Mouse (Mus musculus): Measurements from ENCODE around the gene Lyplal1. TPM values are rescaled to one million over a fixed set of nuclear protein-coding genes. Genes with fewer than 3 reads are reported as not detected.

Gene Lyplal1
- total RNA-seq (2021): 10 to 100 TPM; 22.4 to 27.9 TPM
- long read RNA-seq, experiment 1, transcript Lyplal1-201 (5 exons, 1,578 nt): major isoform, 45 of 49 reads
- long read RNA-seq, experiment 1, partial matches to known transcripts: 0 of 49 reads
- long read RNA-seq, experiment 1, other reads (novel, unspliced or antisense): 4 of 49 reads
- long read RNA-seq, experiment 2, transcript Lyplal1-201 (5 exons, 1,578 nt): major isoform, 9 of 14 reads
- long read RNA-seq, experiment 2, partial matches to known transcripts: 1 of 14 reads
- long read RNA-seq, experiment 2, other reads (novel, unspliced or antisense): 3 of 14 reads

- peak; percentile 96 to 98 for DNase-seq
These were observed at the start of gene Lyplal1 for GRCm38 (mm10) chr1:186116701-186117488. Gene Lyplal1 (minus strand): TSS chr1:186117310.

GRCm38 (mm10) chr1:186163616-186164015, 46.5 kb upstream of the Lyplal1 start:
- DNase-seq: no peak

GRCm38 (mm10) chr1:186163206-186163605, 46.1 kb upstream of the Lyplal1 start:
- DNase-seq: no peak

- DNase-seq: no peak
These were observed 33.3 kb upstream of the Lyplal1 start for GRCm38 (mm10) chr1:186150376-186150775.

- no peak for DNase-seq
These were observed 28.3 kb upstream of the Lyplal1 start for GRCm38 (mm10) chr1:186145444-186145843.

GRCm38 (mm10) chr1:186140191-186140590, 23.1 kb upstream of the Lyplal1 start:
- DNase-seq: no peak

- no peak for DNase-seq
These were observed 20.8 kb upstream of the Lyplal1 start for GRCm38 (mm10) chr1:186137873-186138272.

- no peak for DNase-seq
These were observed 19.7 kb upstream of the Lyplal1 start for GRCm38 (mm10) chr1:186136636-186137380.

- no peak for DNase-seq
These were observed 14.4 kb upstream of the Lyplal1 start for GRCm38 (mm10) chr1:186131465-186131864.

GRCm38 (mm10) chr1:186128940-186129339, 11.8 kb upstream of the Lyplal1 start:
- no peak for DNase-seq

- DNase-seq: no peak
These were observed 9.3 kb upstream of the Lyplal1 start for GRCm38 (mm10) chr1:186126313-186126862.

- no peak for DNase-seq
These were observed 6.6 kb upstream of the Lyplal1 start for GRCm38 (mm10) chr1:186123690-186124089.

GRCm38 (mm10) chr1:186119856-186120255, 2.7 kb upstream of the Lyplal1 start:
- peak in 1 of 2 experiments; percentile 8 for DNase-seq

GRCm38 (mm10) chr1:186116086-186116600, 967 bp downstream of the Lyplal1 start:
- DNase-seq: no peak

GRCm38 (mm10) chr1:186102313-186102712, 14.8 kb downstream of the Lyplal1 start:
- DNase-seq: no peak

GRCm38 (mm10) chr1:186066266-186066897, 50.7 kb downstream of the Lyplal1 start:
- DNase-seq: no peak

- DNase-seq: no peak
These were observed 57.1 kb downstream of the Lyplal1 start for GRCm38 (mm10) chr1:186060041-186060440.

- no peak for DNase-seq
These were observed 62.9 kb downstream of the Lyplal1 start for GRCm38 (mm10) chr1:186054227-186054626.

GRCm38 (mm10) chr1:186053280-186054043, 63.6 kb downstream of the Lyplal1 start:
- no peak for DNase-seq

- no peak for DNase-seq
These were observed 73.2 kb downstream of the Lyplal1 start for GRCm38 (mm10) chr1:186043709-186044452.
